Mouse (Mus musculus) gonadal fat pad, adult 2 months (tissue): ENCODE results near the gene Tmem132a. TPM values are rescaled to one million over a fixed set of nuclear protein-coding genes. Genes with fewer than 3 reads are reported as not detected.

Source experiments
- DNase-seq: peaks from one replicate; pipeline ENCODE4 v3.0.0-alpha.2; 2012; ENCODE audit warnings: low read depth
- polyA plus RNA-seq: library from polyadenylated mRNA; depleted of rRNA; stranded (reverse); fragments of >200 nt; gene quantifications from 2 replicates; pipeline ENCODE4 v1.2.3, GENCODE M21; 2012; rRNA removed

Gene Tmem132a
- polyA plus RNA-seq: 15.8 and 16.0 TPM in 2 replicates

- no peak for DNase-seq
Measured at GRCm38 (mm10) chr19:10869886-10870527, at the start of gene Tmem132a. Gene Tmem132a, minus strand, starts transcription at chr19:10869940.

GRCm38 (mm10) chr19:10918321-10918991, 48.7 kb upstream of the Tmem132a start:
- no peak for DNase-seq

DNA sequence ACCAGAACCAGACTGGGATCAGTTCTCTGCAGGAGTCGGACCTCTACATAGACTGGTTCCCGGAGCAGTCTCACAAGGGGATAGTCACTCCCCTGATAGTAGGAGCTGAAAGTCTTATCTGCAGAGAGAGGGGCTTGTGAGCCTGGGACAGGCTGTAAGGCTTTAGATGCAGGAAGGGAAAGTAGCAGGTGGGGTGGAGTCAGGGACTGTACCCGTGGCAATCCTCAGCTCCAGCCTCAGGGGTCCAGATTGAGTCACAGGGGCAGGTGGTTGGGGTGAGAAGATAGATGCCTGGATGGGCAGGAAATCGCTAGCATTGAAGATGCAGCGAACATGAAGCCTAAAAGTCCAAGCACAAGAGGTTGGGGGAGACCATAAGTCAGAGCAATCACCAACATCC, 46.8 kb upstream of the Tmem132a start:
- no peak for DNase-seq

DNA sequence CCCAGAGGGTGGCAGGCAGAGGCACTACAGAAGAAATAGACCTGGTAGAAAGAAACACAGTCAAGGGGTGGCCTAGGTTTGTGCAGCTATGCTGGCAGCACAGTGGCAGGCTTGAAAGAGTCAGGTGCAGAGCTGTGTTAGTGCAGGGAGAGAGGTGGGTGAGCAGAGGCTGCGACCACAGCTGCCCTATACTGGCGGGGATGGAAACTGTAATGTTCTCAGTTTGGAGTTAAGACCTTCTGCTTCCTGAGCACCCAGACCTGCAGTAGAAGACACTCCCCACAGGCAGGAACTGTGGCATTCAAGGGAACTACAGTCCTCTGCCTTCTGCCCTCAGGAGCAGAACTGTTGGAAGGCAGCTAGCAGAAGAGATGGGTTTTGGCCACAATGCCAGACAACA, 45.1 kb upstream of the Tmem132a start:
- no peak for DNase-seq

DNA sequence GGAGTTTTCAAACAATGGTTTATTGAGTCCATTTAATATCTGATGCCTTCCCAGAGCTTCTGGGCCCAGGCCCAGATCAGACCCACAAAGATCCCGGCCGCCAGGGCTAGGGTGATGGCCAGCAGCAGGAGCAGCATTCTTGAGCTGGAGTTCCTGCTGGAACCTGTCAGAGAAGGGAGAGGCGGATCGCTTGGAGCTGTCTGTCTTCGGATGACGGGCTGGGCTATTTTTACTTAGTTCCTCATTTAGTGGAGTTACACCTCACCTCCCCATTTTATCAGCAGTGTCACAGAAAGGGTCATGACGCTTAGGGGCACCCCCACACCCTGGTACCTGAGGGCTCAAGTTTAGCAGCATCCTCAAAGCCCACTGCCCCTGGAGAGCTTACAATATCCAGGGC, 44.6 kb upstream of the Tmem132a start:
- DNase-seq: no peak

- DNase-seq: no peak
Measured at GRCm38 (mm10) chr19:10909087-10909721, 39.5 kb upstream of the Tmem132a start.

GRCm38 (mm10) chr19:10907891-10908290, 38.2 kb upstream of the Tmem132a start:
- no peak for DNase-seq

DNA sequence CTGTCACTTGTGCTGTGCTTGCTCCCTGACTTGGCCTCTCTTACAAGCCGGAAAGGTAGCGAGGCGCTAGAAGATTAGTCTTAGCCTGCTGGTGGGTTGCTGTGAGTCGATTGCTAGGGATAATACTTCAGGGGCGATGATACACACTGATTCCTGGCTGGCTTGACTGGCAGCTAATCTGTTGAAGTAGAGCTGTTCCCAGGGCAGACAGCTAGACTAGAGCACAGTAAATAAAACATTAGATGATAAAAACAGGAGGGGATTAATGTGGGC, 35.9 kb upstream of the Tmem132a start:
- DNase-seq: no peak

DNA sequence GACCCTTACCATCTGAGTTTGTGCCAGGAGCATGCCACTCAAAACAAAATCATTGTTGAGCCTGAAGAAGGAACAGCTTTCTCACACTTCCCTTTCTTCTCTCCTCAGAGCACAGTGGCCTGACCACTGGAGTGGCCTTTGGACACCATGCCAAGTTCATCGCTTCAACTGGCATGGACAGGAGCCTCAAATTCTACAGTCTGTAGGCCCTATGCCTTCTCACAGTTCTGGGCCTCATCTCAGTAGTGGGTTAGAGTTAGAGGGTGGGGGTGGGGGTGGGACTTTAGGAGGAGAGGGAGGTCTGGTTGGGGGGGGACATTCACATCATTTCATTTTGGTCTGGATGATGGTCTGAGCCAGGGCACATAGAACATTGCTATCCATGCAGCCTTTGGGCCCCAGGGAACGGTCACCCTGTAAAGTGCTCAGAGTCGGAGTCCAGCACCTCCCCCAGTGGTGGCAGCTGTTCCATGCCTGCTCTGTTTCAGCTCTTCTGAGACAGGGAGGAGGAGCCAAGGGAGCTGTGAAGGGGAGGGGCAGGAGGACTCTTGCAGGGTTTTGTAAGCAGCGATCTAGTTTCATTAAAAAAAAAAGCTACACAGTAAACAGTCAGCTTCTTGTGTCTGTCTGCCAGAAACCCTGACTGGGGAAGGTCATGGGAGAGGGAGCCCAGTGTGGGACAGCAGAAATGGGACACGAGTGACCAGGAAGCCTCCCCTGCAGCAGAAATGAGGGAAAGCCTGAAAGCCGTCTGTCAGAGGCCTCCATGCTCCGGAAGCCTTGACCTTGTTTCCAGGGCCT, 35.4 kb upstream of the Tmem132a start:
- DNase-seq: no peak

- no peak for DNase-seq
Measured at GRCm38 (mm10) chr19:10904512-10904911, 34.8 kb upstream of the Tmem132a start.

DNA sequence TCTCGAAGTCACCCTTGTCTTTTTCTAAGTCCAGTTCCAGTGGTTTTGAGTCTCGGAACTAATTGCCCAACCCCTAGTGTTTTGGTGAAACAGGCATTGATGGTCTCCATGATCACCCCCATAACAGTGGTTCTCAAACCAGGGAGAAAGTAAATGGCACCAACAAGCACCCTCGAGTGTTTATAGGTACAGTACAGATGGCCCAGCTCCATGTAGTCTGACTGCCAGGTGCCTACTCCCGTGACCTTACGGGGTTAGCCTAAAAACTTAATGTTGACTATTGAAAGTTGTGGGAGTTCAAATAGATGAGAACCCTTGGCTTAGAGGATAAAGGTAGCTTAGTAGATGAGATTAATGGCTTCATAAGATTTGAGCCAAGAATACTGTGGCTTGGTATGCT, 31.3 kb upstream of the Tmem132a start:
- DNase-seq: no peak

GRCm38 (mm10) chr19:10900315-10900714, 30.6 kb upstream of the Tmem132a start:
- no peak for DNase-seq

GRCm38 (mm10) chr19:10897491-10897890, 27.8 kb upstream of the Tmem132a start:
- DNase-seq: no peak

DNA sequence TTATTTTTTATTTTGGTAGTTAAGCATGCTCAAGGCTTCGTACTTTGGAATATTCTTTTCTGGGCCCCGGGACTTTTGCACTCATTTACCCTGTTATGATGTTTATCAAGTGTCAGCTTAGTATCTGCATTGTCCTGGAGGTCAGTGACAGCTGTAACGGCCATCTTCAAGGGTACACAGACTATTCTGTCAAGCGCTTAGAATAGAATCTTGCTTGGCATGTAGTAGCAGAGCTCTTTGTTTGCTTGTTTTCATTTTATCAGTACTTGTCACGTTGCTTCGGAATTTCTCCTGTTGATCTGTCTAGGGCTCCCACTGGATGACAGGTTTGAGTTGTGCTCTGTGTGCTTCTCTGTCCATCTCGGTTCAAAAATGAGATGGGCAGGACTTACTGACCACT, 27.1 kb upstream of the Tmem132a start:
- DNase-seq: no peak

DNA sequence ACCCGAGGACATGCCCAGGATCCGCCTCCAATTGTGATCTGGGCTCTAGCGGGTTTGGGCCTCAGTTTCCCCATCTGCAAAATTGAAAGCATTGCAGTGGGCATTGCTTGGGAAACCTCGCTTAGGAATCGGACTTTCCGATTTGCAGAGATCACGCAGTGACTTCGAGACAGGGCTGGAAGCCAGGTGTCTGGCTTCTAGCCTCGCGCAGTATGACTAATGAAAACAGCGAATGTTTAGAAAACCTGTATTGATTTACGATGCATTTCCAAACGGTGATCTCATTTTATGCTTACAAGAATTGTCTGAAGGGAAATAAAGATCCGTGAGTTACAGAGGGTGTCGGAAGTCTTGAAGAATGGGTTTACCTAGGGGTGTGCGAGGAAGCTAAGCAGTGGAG, 26.0 kb upstream of the Tmem132a start:
- DNase-seq: no peak

DNA sequence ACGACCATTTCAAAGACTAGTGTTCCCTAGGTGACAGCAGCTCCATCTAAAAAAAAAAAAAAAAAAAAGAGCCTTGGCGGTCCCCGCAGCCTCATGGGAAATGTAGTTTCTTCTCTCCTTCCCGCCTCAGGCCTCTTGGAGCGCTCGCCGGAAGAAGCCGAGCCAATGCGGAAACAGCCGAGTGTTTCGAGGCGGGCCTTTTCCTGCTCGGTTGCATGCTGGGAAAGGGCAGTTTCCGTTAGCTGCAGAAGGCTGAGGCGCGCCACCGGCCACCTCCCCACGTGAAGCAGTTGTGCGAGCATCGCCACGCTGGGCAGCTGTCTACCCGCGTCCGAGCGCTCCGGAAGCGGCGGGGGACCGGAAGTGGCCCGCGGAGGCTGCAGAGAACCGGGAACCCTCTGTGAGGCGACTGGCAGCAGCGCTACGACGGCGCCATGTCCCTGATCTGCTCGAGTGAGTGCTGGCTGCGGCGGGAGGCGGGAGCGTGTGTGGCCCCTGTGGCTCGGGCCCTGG, 25.3 kb upstream of the Tmem132a start, which contains the start of gene Prpf19:
Prpf19 (plus strand) TSS at position 216 of the 513 bp plus-strand sequence.
- DNase-seq: no peak

- no peak for DNase-seq
Measured at GRCm38 (mm10) chr19:10892201-10892600, 22.5 kb upstream of the Tmem132a start.

DNA sequence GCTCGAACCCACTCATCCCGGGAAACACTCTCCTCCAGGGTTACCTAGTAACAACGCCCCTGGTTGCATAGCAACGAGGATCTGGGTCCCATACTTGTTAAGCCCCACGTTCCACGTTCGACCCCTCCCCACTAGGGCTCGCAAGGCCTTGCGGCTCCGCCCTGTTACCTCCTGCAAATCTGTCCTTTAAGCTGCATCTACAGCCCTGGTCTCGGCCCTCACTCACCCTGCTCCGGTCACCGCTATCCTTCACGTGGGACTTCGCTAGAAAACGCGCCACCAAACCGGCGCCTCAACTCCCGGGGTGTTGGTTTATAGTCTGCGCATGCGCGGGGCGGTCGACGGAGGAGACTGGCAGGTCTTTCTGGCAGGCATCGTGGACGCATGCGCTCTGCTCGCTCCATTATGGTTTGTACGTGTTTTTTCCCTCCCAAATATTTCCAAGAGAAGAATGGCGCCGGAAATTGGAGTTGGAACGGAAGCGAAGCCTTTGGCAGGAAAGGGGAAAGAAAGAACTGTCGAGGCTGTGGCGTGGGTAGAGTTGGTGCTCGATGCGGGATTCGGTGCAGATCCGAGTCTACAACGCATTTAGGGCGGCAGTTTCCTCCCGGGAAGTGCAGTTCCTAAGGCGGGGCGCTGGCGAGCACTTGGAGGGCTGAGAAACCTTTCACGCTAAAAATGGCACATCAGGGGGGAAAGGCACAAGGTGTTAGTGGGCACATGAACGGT, 11.8 kb upstream of the Tmem132a start, which contains the start of gene Tmem109:
Tmem109 (minus strand) TSS at position 576 of the 729 bp plus-strand sequence.
- DNase-seq: no peak

DNA sequence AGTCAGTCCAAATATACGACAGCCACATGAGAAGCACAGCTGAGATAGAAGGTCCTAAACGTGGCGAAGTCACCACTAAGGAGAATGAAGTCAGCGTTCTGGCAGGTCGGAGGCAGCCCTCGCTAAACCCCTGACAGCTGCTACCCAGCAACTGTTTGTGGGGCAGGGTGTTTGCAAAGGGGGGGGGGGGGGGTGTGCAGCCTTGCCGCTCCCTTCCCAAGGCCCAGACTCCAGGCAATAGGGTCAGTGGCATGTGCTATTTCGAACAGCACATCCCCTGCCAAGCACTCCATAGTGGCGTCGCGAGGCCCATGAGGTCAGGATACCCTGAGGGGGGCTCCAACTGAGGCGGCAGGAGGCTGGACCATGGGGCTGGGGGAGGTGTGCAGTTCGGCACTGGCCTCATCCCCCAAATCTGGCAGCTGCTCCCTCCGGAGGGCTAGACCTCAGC, 11.3 kb upstream of the Tmem132a start:
- DNase-seq: no peak

DNA sequence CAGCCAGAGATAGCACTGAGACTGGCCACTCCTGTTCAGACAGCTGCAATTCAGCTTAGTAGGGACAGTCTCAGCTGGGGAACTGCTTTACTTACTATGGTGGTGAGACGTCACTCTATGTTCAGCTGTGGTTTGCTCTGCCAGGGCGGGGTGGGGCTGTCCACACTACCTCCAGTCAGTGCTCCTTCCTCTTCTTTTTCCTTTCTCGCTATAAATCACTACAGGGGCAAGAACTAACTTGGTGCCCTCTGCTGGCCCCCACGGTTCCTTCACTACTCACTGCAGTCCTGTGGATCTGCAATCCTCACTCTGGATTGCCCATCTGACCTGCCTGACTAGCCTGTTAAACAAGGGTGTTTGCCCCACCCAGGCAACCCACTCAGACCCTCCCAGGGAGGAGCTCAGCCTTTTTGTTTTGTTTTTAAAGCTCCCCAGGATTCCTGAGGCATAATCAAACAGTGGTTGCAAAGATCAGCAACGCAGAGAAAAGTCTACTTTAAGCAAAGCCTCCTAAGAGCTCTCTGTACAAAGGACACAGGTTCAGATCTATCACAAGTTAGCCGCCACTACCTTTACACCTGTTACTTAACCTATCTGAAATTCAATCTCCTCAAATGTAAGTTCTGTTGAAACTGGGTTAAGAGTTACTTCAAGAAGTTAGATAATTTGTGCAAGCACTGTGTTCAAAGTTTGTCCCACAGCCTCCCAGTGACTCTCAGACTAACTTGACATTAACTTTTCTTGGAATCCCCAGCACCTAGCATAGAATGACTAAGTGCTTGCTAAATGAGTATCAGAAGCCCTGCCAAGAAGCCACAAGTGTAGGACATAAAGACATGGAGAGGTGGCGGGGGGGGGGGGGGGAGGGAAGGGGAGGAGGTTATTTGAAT, 10.6 kb upstream of the Tmem132a start:
- peak; percentile 95 for DNase-seq
